Mouse (Mus musculus) cortical plate, adult 2 months (tissue): ENCODE results near the gene Ehmt2.

Source experiments
- CTCF ChIP-seq: fragments of 200-500 bp; IDR thresholded peaks from 2 replicates; pipeline ENCODE4 v1.5.1; 2011; ENCODE audit warnings: mild to moderate bottlenecking, control low read depth, low read length; ENCODE audit not compliant: insufficient read depth; ENCODE audit errors: extremely low read depth
- POLR2A ChIP-seq: fragments of 200-500 bp; IDR thresholded peaks from 2 replicates; pipeline ENCODE4 v1.6.1; 2011; ENCODE audit warnings: mild to moderate bottlenecking, low read length, control low read depth; ENCODE audit not compliant: insufficient read depth; ENCODE audit errors: extremely low read depth

DNA sequence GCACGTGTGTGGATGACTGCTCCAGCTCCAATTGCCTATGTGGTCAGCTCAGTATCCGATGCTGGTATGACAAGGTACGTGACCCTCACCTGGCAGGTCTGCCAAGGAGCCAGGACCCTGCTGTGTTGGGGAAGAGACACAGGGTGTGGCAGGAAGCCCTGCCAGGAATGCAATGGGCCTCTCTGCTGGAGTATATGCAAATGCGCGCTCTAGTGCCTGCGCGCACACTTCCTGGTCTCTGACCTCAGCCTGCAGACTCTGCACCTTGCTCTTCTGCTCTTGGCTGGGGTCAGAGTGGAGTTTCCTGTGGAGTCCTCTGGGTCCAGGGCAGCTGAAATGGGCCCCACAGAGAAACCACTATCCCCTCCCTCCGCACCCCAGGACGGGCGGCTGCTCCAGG, 12.7 kb downstream of the Ehmt2 start:
- TF ChIP-seq CTCF (no peak), POLR2A (no peak)
